Mouse (Mus musculus) forebrain, embryonic 14.5 days (tissue): ENCODE measurements at regions not wholly inside any gene's neighbourhood (a gene's known extent, or its start where the extent isn't known, plus 50 kb on each side); places are given as distances from the start of the nearest gene placed in this dataset.
A peak's percentile ranks its signal among the peaks of the same experiment; 100 is the strongest.
"Not testable (repeated sequence)": the region's sequence is repeated elsewhere in the genome, so short reads cannot be mapped to it uniquely, and the experiment has no call there.

Experiments used
- ATAC-seq: fragments of 200-750 bp; cut with Nextera tagmentation; 2 replicates; pipeline ENCODE4 v1.8.0; 2017; ENCODE audit warnings: mild to moderate bottlenecking, moderate library complexity
- DNase-seq: peaks from one replicate; pipeline ENCODE4 v3.0.0-alpha.2; 2015; ENCODE audit warnings: low spot score
- H3K27ac ChIP-seq: fragments of 300-500 bp; sonication (generic); 2 replicates; pipeline ENCODE4 v1.5.1; 2014; ENCODE audit warnings: low read depth, mild to moderate bottlenecking, control low read depth, low read length, moderate library complexity
- H3K27me3 ChIP-seq: fragments of 300-500 bp; sonication (generic); replicated peaks from 2 replicates; pipeline ENCODE4 v1.6.1; 2014; ENCODE audit warnings: low read length, control low read depth, mixed read lengths; ENCODE audit not compliant: control insufficient read depth, insufficient read depth
- H3K36me3 ChIP-seq: fragments of 300-500 bp; sonication (generic); 2 replicates; pipeline ENCODE4 v1.6.1; 2014; ENCODE audit warnings: low read length, control low read depth; ENCODE audit not compliant: control insufficient read depth, insufficient read depth
- H3K4me1 ChIP-seq: fragments of 300-500 bp; sonication (generic); 2 replicates; pipeline ENCODE4 v1.6.1; 2014; ENCODE audit warnings: antibody characterized with exemption, low read length, control low read depth; ENCODE audit not compliant: control insufficient read depth, insufficient read depth
- H3K4me2 ChIP-seq: fragments of 300-500 bp; sonication (generic); 2 replicates; pipeline ENCODE4 v1.6.1; 2014; ENCODE audit warnings: mild to moderate bottlenecking, control low read depth, low read length
- H3K4me3 ChIP-seq: fragments of 300-500 bp; sonication (generic); 2 replicates; pipeline ENCODE4 v1.5.1; 2014; ENCODE audit warnings: low read depth, low read length, control low read depth
- H3K9ac ChIP-seq: fragments of 300-500 bp; sonication (generic); 2 replicates; pipeline ENCODE4 v1.6.1; 2014; ENCODE audit warnings: mild to moderate bottlenecking, low read length, control low read depth, moderate library complexity
- H3K9me3 ChIP-seq: fragments of 300-500 bp; sonication (generic); replicated peaks from 2 replicates; pipeline ENCODE4 v1.6.1; 2016; ENCODE audit warnings: low read length, control low read depth, mixed read lengths; ENCODE audit not compliant: control insufficient read depth
- WGBS: fragments of 180-500 bp; shearing (Covaris S2); extraction: QIAGEN DNeasy Blood & Tissue Kit; methylation state at CpG from one replicate; pipeline ENCODE4 v1.1.7; 2014; 5-methylcytosine and 5-hydroxymethylcytosine counted together

GRCm38 (mm10) chr10:120284785-120285184, 57.9 kb downstream of the Llph start:
- Histone ChIP-seq H3K27ac (no peak overlapping the region), H3K9ac (no peak overlapping the region), H3K27me3 (no peaks in the 10 kb centered on the region), H3K9me3 (no peaks in the 10 kb centered on the region), H3K4me3 (no peak overlapping the region), H3K36me3 (no peaks in the 10 kb centered on the region), H3K4me2 (no peak overlapping the region), H3K4me1 (no peaks in the 10 kb centered on the region)
- ATAC-seq: no peak
- DNase-seq: no peak
- WGBS: 77% methylated on average over 6 of the region's 6 CpGs

GRCm38 (mm10) chr10:120291912-120292311, 65.0 kb downstream of the Llph start:
- H3K9ac ChIP-seq: no peak overlapping the region
- no peaks in the 10 kb centered on the region for H3K27me3 ChIP-seq
- no peak overlapping the region for H3K4me3 ChIP-seq
- H3K4me1 ChIP-seq: no peaks in the 10 kb centered on the region
- H3K9me3 ChIP-seq: no peaks in the 10 kb centered on the region
- H3K27ac ChIP-seq: no peak overlapping the region
- H3K36me3 ChIP-seq: no peaks in the 10 kb centered on the region
- ATAC-seq: no peak
- no peak overlapping the region for H3K4me2 ChIP-seq
- WGBS: 94% methylated on average over 3 of the region's 3 CpGs
- DNase-seq: no peak

GRCm38 (mm10) chr10:120293381-120293780, 66.5 kb downstream of the Llph start:
- H3K27me3 ChIP-seq, ATAC-seq, DNase-seq, H3K9ac ChIP-seq, H3K27ac ChIP-seq, H3K9me3 ChIP-seq, H3K4me1 ChIP-seq, H3K36me3 ChIP-seq, H3K4me3 ChIP-seq, H3K4me2 ChIP-seq: not testable (repeated sequence)
- 95% methylated on average over 13 of the region's 13 CpGs for WGBS

GRCm38 (mm10) chr10:120294487-120294886, 67.6 kb downstream of the Llph start:
- 65% methylated on average over 9 of the region's 9 CpGs for WGBS

GRCm38 (mm10) chr10:120297311-120297710, 70.4 kb downstream of the Llph start:
- DNase-seq: peak; percentile 39
- Histone ChIP-seq H3K4me1 (no peaks in the 10 kb centered on the region), H3K36me3 (no peaks in the 10 kb centered on the region), H3K4me2 (no peak overlapping the region), H3K27me3 (no peaks in the 10 kb centered on the region), H3K4me3 (no peak overlapping the region), H3K9me3 (no peaks in the 10 kb centered on the region), H3K27ac (no peak overlapping the region), H3K9ac (no peak overlapping the region)
- no peak for ATAC-seq

More at GRCm38 (mm10) chr10:120294487-120294886, 67.6 kb downstream of the Llph start:
- Histone ChIP-seq H3K9me3 (no peaks in the 10 kb centered on the region), H3K27ac (no peak overlapping the region), H3K4me3 (no peak overlapping the region), H3K4me1 (no peaks in the 10 kb centered on the region), H3K27me3 (no peaks in the 10 kb centered on the region), H3K36me3 (no peaks in the 10 kb centered on the region), H3K4me2 (no peak overlapping the region), H3K9ac (no peak overlapping the region)
- DNase-seq (no peak), ATAC-seq (no peak)

- no peak overlapping the region for H3K27ac ChIP-seq
- no peaks in the 10 kb centered on the region for H3K27me3 ChIP-seq
- H3K4me2 ChIP-seq: no peak overlapping the region
- no peak overlapping the region for H3K4me3 ChIP-seq
- no peak for DNase-seq
- 85% methylated on average over 14 of the region's 14 CpGs for WGBS
- no peaks in the 10 kb centered on the region for H3K9me3 ChIP-seq
- H3K36me3 ChIP-seq: no peaks in the 10 kb centered on the region
- H3K9ac ChIP-seq: no peak overlapping the region
- no peak for ATAC-seq
- no peaks in the 10 kb centered on the region for H3K4me1 ChIP-seq
Observed at GRCm38 (mm10) chr10:120298293-120298927, 71.5 kb downstream of the Llph start.

GRCm38 (mm10) chr10:120306010-120306409, 79.1 kb downstream of the Llph start:
- no peaks in the 10 kb centered on the region for H3K9me3 ChIP-seq
- H3K4me1 ChIP-seq: no peaks in the 10 kb centered on the region
- no peaks in the 10 kb centered on the region for H3K27me3 ChIP-seq
- 37% methylated on average over 5 of the region's 5 CpGs for WGBS
- no peaks in the 10 kb centered on the region for H3K36me3 ChIP-seq
- H3K9ac ChIP-seq: no peak overlapping the region
- H3K27ac ChIP-seq: no peak overlapping the region
- no peak overlapping the region for H3K4me3 ChIP-seq
- DNase-seq (peak; percentile 56), ATAC-seq (no peak)
- no peak overlapping the region for H3K4me2 ChIP-seq

GRCm38 (mm10) chr10:120308681-120309080, 81.8 kb downstream of the Llph start:
- H3K4me2 ChIP-seq: no peak overlapping the region
- no peaks in the 10 kb centered on the region for H3K9me3 ChIP-seq
- no peak overlapping the region for H3K27ac ChIP-seq
- no peak for DNase-seq
- no peaks in the 10 kb centered on the region for H3K27me3 ChIP-seq
- WGBS: 66% methylated on average over 5 of the region's 5 CpGs
- no peaks in the 10 kb centered on the region for H3K36me3 ChIP-seq
- ATAC-seq: no peak
- no peaks in the 10 kb centered on the region for H3K4me1 ChIP-seq
- no peak overlapping the region for H3K4me3 ChIP-seq
- H3K9ac ChIP-seq: no peak overlapping the region
